Mouse (Mus musculus) testis, adult 2 months (tissue): ENCODE results near the gene Sipa1l1. TPM values are rescaled to one million over a fixed set of nuclear protein-coding genes. Genes with fewer than 3 reads are reported as not detected.

Experiments
- H3K27ac ChIP-seq: fragments of 200-500 bp; 2 replicates; pipeline ENCODE4 v1.5.1; 2012; ENCODE audit warnings: low read depth, low read length; ENCODE audit not compliant: control insufficient read depth, insufficient read depth
- H3K27me3 ChIP-seq: fragments of 200-500 bp; 2 replicates; pipeline ENCODE4 v1.6.1; 2012; ENCODE audit warnings: mild to moderate bottlenecking, low read length, moderate library complexity; ENCODE audit not compliant: control insufficient read depth, insufficient read depth
- H3K36me3 ChIP-seq: fragments of 200-500 bp; 2 replicates; pipeline ENCODE4 v1.6.1; 2012; ENCODE audit warnings: mild to moderate bottlenecking, low read length; ENCODE audit not compliant: control insufficient read depth, insufficient read depth
- H3K4me1 ChIP-seq: fragments of 200-500 bp; 2 replicates; pipeline ENCODE4 v1.6.1; 2012; ENCODE audit warnings: low read length; ENCODE audit not compliant: control insufficient read depth, insufficient read depth
- H3K4me3 ChIP-seq: fragments of 200-500 bp; 2 replicates; pipeline ENCODE4 v1.5.1; 2012; ENCODE audit warnings: low read depth, mild to moderate bottlenecking, low read length, moderate library complexity, mixed read lengths; ENCODE audit not compliant: control insufficient read depth
- CTCF ChIP-seq: fragments of 200-500 bp; IDR thresholded peaks from 2 replicates; pipeline ENCODE4 v1.5.1; 2012; ENCODE audit warnings: low read depth, mild to moderate bottlenecking, inconsistent platforms, low read length, moderate library complexity; ENCODE audit not compliant: control insufficient read depth, insufficient read depth, insufficient replicate concordance
- POLR2A ChIP-seq: fragments of 200-500 bp; IDR thresholded peaks from 2 replicates; pipeline ENCODE4 v1.6.1; 2012; ENCODE audit warnings: low read depth, mild to moderate bottlenecking, inconsistent platforms, low read length, moderate library complexity; ENCODE audit not compliant: control insufficient read depth
- polyA plus RNA-seq: library from polyadenylated mRNA; depleted of rRNA; stranded (reverse); fragments of >200 nt; gene quantifications from 2 replicates; pipeline ENCODE4 v1.2.3, GENCODE M21; 2012

Sipa1l1 gene
- polyA plus RNA-seq, 1 experiment, result 19.5 TPM

GRCm38 (mm10) chr12:82190582-82190965 is 21.5 kb downstream of the Sipa1l1 start:
- no peaks in the 10 kb centered on the region for H3K36me3 ChIP-seq
- no peaks in the 10 kb centered on the region for H3K4me1 ChIP-seq
- H3K27me3 ChIP-seq, result no peaks in the 10 kb centered on the region
- no peak overlapping the region for H3K4me3 ChIP-seq
- H3K27ac ChIP-seq, result no peak overlapping the region
- no peak for TF ChIP-seq CTCF
- TF ChIP-seq POLR2A, result no peak

- no peak for TF ChIP-seq CTCF
- TF ChIP-seq POLR2A, result no peak
- no peaks in the 10 kb centered on the region for H3K36me3 ChIP-seq
- peaks cover 1% of the 10 kb centered on the region for H3K4me1 ChIP-seq
These were observed 22.6 kb downstream of the Sipa1l1 start for GRCm38 (mm10) chr12:82191686-82192085.

GRCm38 (mm10) chr12:82192641-82193054 is 23.5 kb downstream of the Sipa1l1 start:
- no peak for TF ChIP-seq POLR2A
- TF ChIP-seq CTCF, result no peak
- H3K4me1 ChIP-seq, result peaks cover 2% of the 10 kb centered on the region
- H3K36me3 ChIP-seq, result no peaks in the 10 kb centered on the region
- no peaks in the 10 kb centered on the region for H3K27me3 ChIP-seq
- H3K4me3 ChIP-seq, result peak overlapping the region; percentile 47
- H3K27ac ChIP-seq, result no peak overlapping the region

More at GRCm38 (mm10) chr12:82191686-82192085, 22.6 kb downstream of the Sipa1l1 start:
- H3K4me3 ChIP-seq, result no peak overlapping the region
- H3K27me3 ChIP-seq, result no peaks in the 10 kb centered on the region
- no peak overlapping the region for H3K27ac ChIP-seq

GRCm38 (mm10) chr12:82193476-82193875 is 24.4 kb downstream of the Sipa1l1 start:
- TF ChIP-seq CTCF (no peak), POLR2A (no peak)
- Histone ChIP-seq H3K36me3 (no peaks in the 10 kb centered on the region), H3K4me1 (peaks cover 2% of the 10 kb centered on the region)

GRCm38 (mm10) chr12:82194919-82195318 is 25.8 kb downstream of the Sipa1l1 start:
- Histone ChIP-seq H3K27me3 (no peaks in the 10 kb centered on the region), H3K4me3 (no peak overlapping the region), H3K36me3 (no peaks in the 10 kb centered on the region), H3K27ac (no peak overlapping the region), H3K4me1 (peaks cover 2% of the 10 kb centered on the region)
- TF ChIP-seq CTCF (no peak), POLR2A (no peak)

More at GRCm38 (mm10) chr12:82193476-82193875, 24.4 kb downstream of the Sipa1l1 start:
- H3K27me3 ChIP-seq, result no peaks in the 10 kb centered on the region
- H3K27ac ChIP-seq, result no peak overlapping the region
- H3K4me3 ChIP-seq, result no peak overlapping the region

- Histone ChIP-seq H3K4me1 (peaks cover 2% of the 10 kb centered on the region), H3K27me3 (no peaks in the 10 kb centered on the region), H3K4me3 (no peak overlapping the region), H3K36me3 (no peaks in the 10 kb centered on the region), H3K27ac (no peak overlapping the region)
- no peak for TF ChIP-seq CTCF
- no peak for TF ChIP-seq POLR2A
These were observed 27.1 kb downstream of the Sipa1l1 start for GRCm38 (mm10) chr12:82196213-82196612.

GRCm38 (mm10) chr12:82196615-82197146 is 27.6 kb downstream of the Sipa1l1 start:
- Histone ChIP-seq H3K4me3 (no peak overlapping the region), H3K27ac (no peak overlapping the region), H3K36me3 (no peaks in the 10 kb centered on the region), H3K27me3 (no peaks in the 10 kb centered on the region), H3K4me1 (peaks cover 2% of the 10 kb centered on the region)
- TF ChIP-seq CTCF (no peak), POLR2A (no peak)

GRCm38 (mm10) chr12:82197207-82197606 is 28.1 kb downstream of the Sipa1l1 start:
- TF ChIP-seq CTCF (no peak), POLR2A (no peak)
- Histone ChIP-seq H3K36me3 (no peaks in the 10 kb centered on the region), H3K27ac (no peak overlapping the region), H3K4me3 (no peak overlapping the region), H3K27me3 (no peaks in the 10 kb centered on the region), H3K4me1 (peaks cover 2% of the 10 kb centered on the region)
